Mouse (Mus musculus): ENCODE results near the gene Pdik1l.

- no peak for TF ChIP-seq CTCF (IDR thresholded peaks at IDR 0.05; ENCODE audit: borderline replicate concordance, control insufficient read depth, extremely low read depth, insufficient read depth, low read length, poor library complexity)
- TF ChIP-seq POLR2A (IDR thresholded peaks at IDR 0.05; ENCODE audit: control insufficient read depth, extremely low read depth, insufficient read depth, low read length, poor library complexity), result no peak
These were observed 22.4 kb upstream of the Pdik1l start for GRCm38 (mm10) chr4:134310106-134310505.
